Mouse (Mus musculus): ENCODE results near the gene Tmtc1. TPM values are rescaled to one million over a fixed set of nuclear protein-coding genes. Genes with fewer than 3 reads are reported as not detected.

The Tmtc1 gene
- total RNA-seq, 2 experiments from 2014 or later: 64.0 to 64.8 TPM

GRCm38 (mm10) chr6:148371223-148371622, 73.0 kb downstream of the Tmtc1 start:
- DNase-seq: no peak

- no peak for DNase-seq
Observed at GRCm38 (mm10) chr6:148367094-148367539, 77.1 kb downstream of the Tmtc1 start.

GRCm38 (mm10) chr6:148366629-148367028, 77.6 kb downstream of the Tmtc1 start:
- no peak for DNase-seq

- no peak for DNase-seq
Observed at GRCm38 (mm10) chr6:148363162-148363561, 81.0 kb downstream of the Tmtc1 start.

- DNase-seq: no peak
Observed at GRCm38 (mm10) chr6:148362475-148362874, 81.7 kb downstream of the Tmtc1 start.

GRCm38 (mm10) chr6:148359348-148359905, 84.8 kb downstream of the Tmtc1 start:
- DNase-seq: no peak

GRCm38 (mm10) chr6:148358580-148359246, 85.5 kb downstream of the Tmtc1 start:
- DNase-seq: no peak

- DNase-seq: no peak
Observed at GRCm38 (mm10) chr6:148356141-148356540, 88.0 kb downstream of the Tmtc1 start.

GRCm38 (mm10) chr6:148354509-148355474, 89.4 kb downstream of the Tmtc1 start:
- no peak for DNase-seq

- no peak for DNase-seq
Observed at GRCm38 (mm10) chr6:148354151-148354508, 90.1 kb downstream of the Tmtc1 start.

GRCm38 (mm10) chr6:148345001-148345400, 99.2 kb downstream of the Tmtc1 start:
- no peak for DNase-seq

- no peak for DNase-seq
Observed at GRCm38 (mm10) chr6:148342191-148342590, 102.0 kb downstream of the Tmtc1 start.

GRCm38 (mm10) chr6:148341765-148342164, 102.4 kb downstream of the Tmtc1 start:
- DNase-seq: no peak

GRCm38 (mm10) chr6:148338326-148338957, 105.7 kb downstream of the Tmtc1 start:
- DNase-seq: no peak

GRCm38 (mm10) chr6:148336290-148336955, 107.8 kb downstream of the Tmtc1 start:
- no peak for DNase-seq

- no peak for DNase-seq
Observed at GRCm38 (mm10) chr6:148331916-148332315, 112.3 kb downstream of the Tmtc1 start.

GRCm38 (mm10) chr6:148329976-148330375, 114.2 kb downstream of the Tmtc1 start:
- no peak for DNase-seq

GRCm38 (mm10) chr6:148328928-148329327, 115.3 kb downstream of the Tmtc1 start:
- DNase-seq: no peak

GRCm38 (mm10) chr6:148328130-148328529, 116.1 kb downstream of the Tmtc1 start:
- no peak for DNase-seq

- no peak for DNase-seq
Observed at GRCm38 (mm10) chr6:148318736-148319135, 125.5 kb downstream of the Tmtc1 start.

- DNase-seq: no peak
Observed at GRCm38 (mm10) chr6:148315571-148316080, 128.6 kb downstream of the Tmtc1 start.

GRCm38 (mm10) chr6:148315106-148315505, 129.1 kb downstream of the Tmtc1 start:
- no peak for DNase-seq
